Mouse (Mus musculus): Measurements from ENCODE around the gene Mdn1. TPM values are rescaled to one million over a fixed set of nuclear protein-coding genes. Genes with fewer than 3 reads are reported as not detected.
A peak's percentile ranks its signal among the peaks of the same experiment; 100 is the strongest.

The Mdn1 gene
- polyA plus RNA-seq, 1 experiment from 2014 or later: 17.1 TPM

DNA sequence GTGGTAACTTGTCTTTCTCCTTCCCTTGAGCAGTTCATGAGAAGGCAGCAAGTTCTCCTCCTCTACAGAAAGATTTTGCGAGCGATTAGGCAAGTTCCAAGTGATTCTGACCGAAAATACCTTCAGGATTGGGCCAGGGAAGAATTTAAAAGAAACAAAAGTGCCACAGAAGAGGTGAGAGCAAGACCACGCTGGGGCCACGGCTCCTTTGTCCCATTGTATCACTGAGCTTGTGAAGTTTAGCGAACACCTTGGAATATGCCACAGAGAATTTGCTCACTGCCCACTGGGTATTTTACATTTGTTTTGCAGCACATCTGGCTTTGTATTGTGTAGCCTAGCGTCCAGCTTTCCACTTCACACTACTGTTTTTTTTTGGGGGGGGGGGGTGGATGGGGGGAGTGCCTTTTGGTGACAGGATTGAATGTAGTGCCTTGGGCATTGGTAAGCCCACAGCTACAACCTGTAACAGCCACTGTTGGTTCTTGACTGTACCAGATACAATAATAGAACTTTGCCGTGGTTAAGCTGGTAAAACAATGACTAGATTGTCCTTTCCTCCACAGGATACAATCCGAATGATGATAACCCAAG is 143.8 kb downstream of the Mdn1 start:
- Histone ChIP-seq H3K36me3 (ENCODE audit: control insufficient read depth, insufficient read depth, low read length) (0 out of 2 replicates have a peak, but pooled peaks cover 3% of the 10 kb centered on the region), H3K4me3 (ENCODE audit: low read depth, low read length) (peak overlapping the region; percentile 78), H3K27me3 (ENCODE audit: control insufficient read depth, insufficient read depth, low read length) (no peaks in the 10 kb centered on the region), H3K4me2 (peak overlapping the region; percentile 65), H3K27ac (ENCODE audit: low read depth, low read length) (peak overlapping the region; percentile 99), H3K9ac (ENCODE audit: low read length) (peak overlapping the region; percentile 96), H3K4me1 (ENCODE audit: control insufficient read depth, insufficient read depth, low read length) (peaks cover 6% of the 10 kb centered on the region), H3K9me3 (ENCODE audit: control insufficient read depth, low read length) (no peaks in the 10 kb centered on the region)
- ATAC-seq (ENCODE audit: low FRiP score) (peak; percentile 62), DNase-seq (ENCODE audit: low spot score, missing footprints) (no peak)
- 14% methylated on average over 9 of the region's 9 CpGs for WGBS

DNA sequence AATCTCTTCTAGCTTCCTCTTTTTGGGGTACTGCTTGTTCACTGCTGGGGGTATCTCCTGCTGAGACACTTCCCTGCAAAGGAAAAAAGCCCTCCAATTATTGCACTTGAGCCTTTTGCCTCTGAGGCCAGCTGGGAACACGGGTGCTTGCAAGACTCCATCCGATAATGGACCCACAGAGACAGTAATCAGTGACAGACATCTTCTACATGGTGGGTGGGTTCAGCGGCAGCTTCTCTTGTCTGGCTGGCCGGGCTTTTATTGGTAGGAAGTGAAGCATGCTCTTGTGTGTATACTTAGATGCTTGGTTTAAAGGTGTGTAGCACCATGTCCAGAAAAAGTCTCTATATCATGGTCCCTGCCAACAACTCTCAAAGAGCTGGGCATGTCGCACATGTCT is 160.6 kb downstream of the Mdn1 start:
- Histone ChIP-seq H3K9me3 (ENCODE audit: control insufficient read depth, low read length) (no peaks in the 10 kb centered on the region), H3K9ac (ENCODE audit: low read length) (no peak overlapping the region), H3K4me3 (ENCODE audit: low read depth, low read length) (no peak overlapping the region), H3K4me1 (ENCODE audit: control insufficient read depth, insufficient read depth, low read length) (no peaks in the 10 kb centered on the region), H3K36me3 (ENCODE audit: control insufficient read depth, insufficient read depth, low read length) (peaks cover 7% of the 10 kb centered on the region), H3K27ac (ENCODE audit: low read depth, low read length) (no peak overlapping the region), H3K4me2 (no peak overlapping the region), H3K27me3 (ENCODE audit: control insufficient read depth, insufficient read depth, low read length) (no peaks in the 10 kb centered on the region)
- 80% methylated on average over 5 of the region's 5 CpGs for WGBS
- no peak for ATAC-seq (ENCODE audit: low FRiP score)
- DNase-seq (ENCODE audit: low spot score, missing footprints): peak; percentile 35

DNA sequence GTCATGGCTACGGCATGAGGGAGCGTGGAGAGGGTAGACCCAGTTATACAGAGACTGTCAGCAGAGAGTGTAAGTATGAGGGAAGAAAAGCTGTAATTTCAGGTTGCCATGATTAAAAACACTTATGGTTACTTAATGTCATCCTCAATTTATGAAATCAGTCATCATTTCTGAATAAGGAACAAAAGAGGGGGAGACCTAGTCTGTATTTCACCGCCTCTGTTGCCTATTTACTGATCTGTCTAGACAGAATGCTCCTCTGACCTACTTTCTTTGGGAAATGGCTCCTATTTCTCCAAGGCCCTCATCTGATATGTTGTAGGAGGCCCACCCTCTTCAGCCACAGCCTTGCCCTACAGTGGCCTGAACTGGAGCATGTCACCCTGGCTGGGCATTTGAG is 163.8 kb downstream of the Mdn1 start:
- peaks cover 3% of the 10 kb centered on the region; the same call in 1 of the 2 replicates for H3K36me3 ChIP-seq (ENCODE audit: control insufficient read depth, insufficient read depth, low read length)
- no peak overlapping the region for H3K9ac ChIP-seq (ENCODE audit: low read length)
- no peaks in the 10 kb centered on the region for H3K4me1 ChIP-seq (ENCODE audit: control insufficient read depth, insufficient read depth, low read length)
- H3K4me2 ChIP-seq: no peak overlapping the region
- 91% methylated on average over 3 of the region's 3 CpGs for WGBS
- DNase-seq (ENCODE audit: low spot score, missing footprints): peak; percentile 45
- H3K4me3 ChIP-seq (ENCODE audit: low read depth, low read length): no peak overlapping the region
- H3K27me3 ChIP-seq (ENCODE audit: control insufficient read depth, insufficient read depth, low read length): no peaks in the 10 kb centered on the region
- H3K27ac ChIP-seq (ENCODE audit: low read depth, low read length): no peak overlapping the region
- ATAC-seq (ENCODE audit: low FRiP score): no peak
- H3K9me3 ChIP-seq (ENCODE audit: control insufficient read depth, low read length): no peaks in the 10 kb centered on the region

DNA sequence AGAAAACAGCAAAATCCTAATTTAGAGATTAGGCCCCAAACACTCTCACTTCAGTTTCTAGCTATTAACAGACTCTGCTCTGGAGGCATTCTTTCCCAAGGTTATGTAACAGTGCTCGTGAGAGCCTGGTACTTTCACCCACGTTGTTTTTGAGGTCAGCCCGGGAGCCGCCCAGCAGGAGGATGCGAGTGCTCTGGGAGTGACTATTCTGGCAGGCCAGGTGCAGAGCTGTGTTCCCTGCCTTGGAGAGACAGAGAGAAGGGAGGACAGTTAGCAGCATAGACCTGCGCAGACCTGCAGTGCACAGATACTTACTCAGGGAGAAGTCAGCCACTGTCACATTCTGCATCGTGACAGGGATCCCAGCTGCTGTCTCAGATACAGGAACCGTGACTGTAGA is 167.3 kb downstream of the Mdn1 start:
- DNase-seq (ENCODE audit: low spot score, missing footprints): peak; percentile 56
- Histone ChIP-seq H3K27ac (ENCODE audit: low read depth, low read length) (no peak overlapping the region), H3K4me1 (ENCODE audit: control insufficient read depth, insufficient read depth, low read length) (no peaks in the 10 kb centered on the region), H3K4me3 (ENCODE audit: low read depth, low read length) (no peak overlapping the region), H3K36me3 (ENCODE audit: control insufficient read depth, insufficient read depth, low read length) (peaks cover 3% of the 10 kb centered on the region; the same call in 1 of the 2 replicates), H3K9ac (ENCODE audit: low read length) (no peak overlapping the region), H3K4me2 (no peak overlapping the region), H3K9me3 (ENCODE audit: control insufficient read depth, low read length) (no peaks in the 10 kb centered on the region), H3K27me3 (ENCODE audit: control insufficient read depth, insufficient read depth, low read length) (no peaks in the 10 kb centered on the region)
- 70% methylated on average over 8 of the region's 8 CpGs for WGBS
- ATAC-seq (ENCODE audit: low FRiP score): no peak

Other genes starting within 250 kb of the Mdn1 start
- gene Gja10, start 54.4 kb upstream of the Mdn1 start, polyA plus RNA-seq (2014; fragmentation: Nextera tagmentation; extraction: Ambion mirVana): 0.11 TPM in 1 of 2 replicates, not detected in the other
- gene Casp8ap2, start 41.7 kb upstream of the Mdn1 start, polyA plus RNA-seq (2014; fragmentation: Nextera tagmentation; extraction: Ambion mirVana): 68.7 and 80.1 TPM in 2 replicates
- gene Lyrm2, start 143.1 kb downstream of the Mdn1 start, polyA plus RNA-seq (2014; fragmentation: Nextera tagmentation; extraction: Ambion mirVana): 169 and 175 TPM in 2 replicates

Measured in midbrain, embryonic 11.5 days (tissue).